Mouse (Mus musculus) midbrain, postnatal 0 days (tissue): ENCODE data around the gene A730061H03Rik. TPM values are rescaled to one million over a fixed set of nuclear protein-coding genes. Genes with fewer than 3 reads are reported as not detected.

ENCODE experiments used
- ATAC-seq: fragments of 200-750 bp; cut with Nextera tagmentation; 2 replicates; pipeline ENCODE4 v1.8.0; 2017; ENCODE audit warnings: moderate number of reproducible peaks, mild to moderate bottlenecking, moderate TSS enrichment, moderate library complexity; ENCODE audit not compliant: low FRiP score
- DNase-seq: peaks from one replicate; pipeline ENCODE4 v3.0.0-alpha.2; 2015; ENCODE audit warnings: low spot score
- H3K27ac ChIP-seq: fragments of 300-500 bp; sonication (generic); 2 replicates; pipeline ENCODE4 v1.5.1; 2014; ENCODE audit warnings: low read depth, mild to moderate bottlenecking, low read length, mixed read lengths
- H3K27me3 ChIP-seq: fragments of 300-500 bp; sonication (generic); 2 replicates; pipeline ENCODE4 v1.6.1; 2014; ENCODE audit warnings: low read length, control low read depth, mixed read lengths; ENCODE audit not compliant: insufficient read depth
- H3K36me3 ChIP-seq: fragments of 300-500 bp; sonication (generic); 2 replicates; pipeline ENCODE4 v1.6.1; 2014; ENCODE audit warnings: low read length, control low read depth, mixed read lengths; ENCODE audit not compliant: insufficient read depth
- H3K4me1 ChIP-seq: fragments of 300-500 bp; sonication (generic); 2 replicates; pipeline ENCODE4 v1.6.1; 2014; ENCODE audit warnings: mild to moderate bottlenecking, control low read depth, antibody characterized with exemption, low read length, mixed read lengths; ENCODE audit not compliant: insufficient read depth
- H3K4me2 ChIP-seq: fragments of 300-500 bp; sonication (generic); 2 replicates; pipeline ENCODE4 v1.6.1; 2014; ENCODE audit warnings: low read depth, mild to moderate bottlenecking, low read length, mixed read lengths; ENCODE audit not compliant: poor library complexity, severe bottlenecking
- H3K4me3 ChIP-seq: fragments of 300-500 bp; sonication (generic); 2 replicates; pipeline ENCODE4 v1.5.1; 2014; ENCODE audit warnings: low read depth, mild to moderate bottlenecking, low read length, moderate library complexity
- H3K9ac ChIP-seq: fragments of 300-500 bp; sonication (generic); replicated peaks from 2 replicates; pipeline ENCODE4 v1.6.1; 2014; ENCODE audit warnings: mild to moderate bottlenecking, low read length, moderate library complexity, mixed read lengths; ENCODE audit not compliant: poor library complexity, severe bottlenecking
- H3K9me3 ChIP-seq: fragments of 300-500 bp; sonication (generic); 2 replicates; pipeline ENCODE4 v1.6.1; 2016; ENCODE audit warnings: low read length, control low read depth
- CTCF ChIP-seq: IDR thresholded peaks from 2 replicates; pipeline ENCODE4 v1.5.1; 2016; ENCODE audit warnings: antibody characterized with exemption, mild to moderate bottlenecking
- WGBS: fragments of 180-500 bp; shearing (Covaris S2); extraction: QIAGEN DNeasy Blood & Tissue Kit; methylation state at CpG from one replicate; pipeline ENCODE4 v1.1.7; 2014; 5-methylcytosine and 5-hydroxymethylcytosine counted together
- polyA plus RNA-seq: library from polyadenylated mRNA; unstranded; fragments of >200 nt; fragmentation: Nextera tagmentation; extraction: Ambion mirVana; gene quantifications from 2 replicates; pipeline ENCODE4 v1.2.1, GENCODE M21; 2015
- total RNA-seq: library from RNA; depleted of rRNA; stranded (reverse); fragments of >200 nt; gene quantifications from 2 replicates; pipeline ENCODE4 v1.2.3, GENCODE M21; 2014

A730061H03Rik gene
- total and polyA plus RNA-seq, 2 experiments from 2014 or later = 0.69 to 5.4 TPM

DNA sequence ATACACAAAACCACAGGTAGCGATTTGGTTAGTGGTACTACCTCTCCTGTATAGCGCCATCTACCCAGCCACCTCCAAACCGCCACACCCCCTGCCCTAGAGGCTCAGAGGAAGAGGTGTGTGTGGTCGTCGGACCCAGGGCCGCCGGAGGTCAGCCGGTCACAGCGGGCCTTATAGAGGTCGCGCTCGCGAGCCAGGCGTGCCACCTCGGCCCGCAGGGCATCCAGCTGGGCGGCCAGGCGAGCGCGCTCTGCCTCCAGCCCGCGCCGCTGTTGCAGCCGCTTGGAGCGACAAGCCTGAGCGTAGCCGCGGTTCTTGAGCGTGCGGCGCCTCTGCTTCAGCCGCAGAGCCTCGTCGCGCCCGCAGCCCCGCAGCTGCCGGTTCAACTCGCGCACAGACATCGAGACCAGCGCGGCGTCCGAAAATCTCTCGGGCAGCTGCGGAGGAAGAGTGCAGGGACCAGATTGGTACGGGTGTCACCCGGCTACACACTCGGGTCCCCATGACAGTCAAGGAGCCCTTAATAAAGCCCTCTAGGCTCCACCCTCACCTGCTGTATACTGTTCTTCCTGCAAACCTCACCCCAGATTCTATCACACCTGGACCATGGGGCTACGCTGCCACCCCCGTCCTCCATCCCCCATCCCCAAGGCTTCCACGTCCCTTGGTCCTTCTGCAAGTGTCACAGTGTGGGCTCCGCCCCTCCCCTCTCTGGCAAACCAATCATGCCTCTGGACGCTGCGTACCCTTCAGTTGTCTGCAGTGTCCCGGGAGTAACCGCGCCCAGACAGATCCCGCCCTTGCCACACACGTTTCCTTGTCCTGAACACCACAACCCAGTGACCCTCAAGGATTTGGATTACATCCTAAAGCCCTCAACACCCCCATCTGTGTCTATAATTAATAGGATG, 39.5 kb downstream of the A730061H03Rik start:
- TF ChIP-seq CTCF = peak; percentile 57
- Histone ChIP-seq H3K4me3 (peak overlapping the region; percentile 53), H3K27ac (peak overlapping the region; percentile 79), H3K9ac (peak overlapping the region; percentile 69), H3K9me3 (no peaks in the 10 kb centered on the region), H3K27me3 (peaks cover 8% of the 10 kb centered on the region; the same call in 1 of the 2 replicates), H3K4me1 (peaks cover 5% of the 10 kb centered on the region), H3K4me2 (peak overlapping the region; percentile 92), H3K36me3 (no peaks in the 10 kb centered on the region)
- DNase-seq (peak; percentile 73), ATAC-seq (peak; percentile 79)
- WGBS = under 1% methylated on average over 61 of the region's 61 CpGs

- peaks cover 6% of the 10 kb centered on the region; the same call in 1 of the 2 replicates for H3K27me3 ChIP-seq
- no peak overlapping the region for H3K9ac ChIP-seq
- no peaks in the 10 kb centered on the region for H3K9me3 ChIP-seq
- no peak overlapping the region; the same call in 1 of the 2 replicates for H3K27ac ChIP-seq
- WGBS = 54% methylated on average over 4 of the region's 4 CpGs
- peaks cover 5% of the 10 kb centered on the region for H3K4me1 ChIP-seq
- peak; percentile 48 for DNase-seq
- TF ChIP-seq CTCF = peak; percentile 48
- ATAC-seq = no peak
- H3K36me3 ChIP-seq = no peaks in the 10 kb centered on the region
- H3K4me3 ChIP-seq = no peak overlapping the region
- peak overlapping the region; percentile 92 for H3K4me2 ChIP-seq
Observed at GRCm38 (mm10) chr14:55519604-55520003, 40.6 kb downstream of the A730061H03Rik start.

GRCm38 (mm10) chr14:55518897-55519296, 41.3 kb downstream of the A730061H03Rik start:
- Histone ChIP-seq H3K4me1 (peaks cover 5% of the 10 kb centered on the region), H3K27me3 (peaks cover 3% of the 10 kb centered on the region; the same call in 1 of the 2 replicates), H3K9ac (no peak overlapping the region), H3K27ac (no peak overlapping the region), H3K36me3 (no peaks in the 10 kb centered on the region), H3K4me2 (no peak overlapping the region), H3K9me3 (no peaks in the 10 kb centered on the region), H3K4me3 (no peak overlapping the region)
- ATAC-seq (peak; percentile 64), DNase-seq (peak; percentile 86)
- TF ChIP-seq CTCF = no peak
- 31% methylated on average over 2 of the region's 2 CpGs for WGBS

- Histone ChIP-seq H3K9ac (no peak overlapping the region), H3K27me3 (no peaks in the 10 kb centered on the region), H3K36me3 (no peaks in the 10 kb centered on the region), H3K4me1 (peaks cover 8% of the 10 kb centered on the region), H3K9me3 (no peaks in the 10 kb centered on the region), H3K4me2 (no peak overlapping the region), H3K4me3 (no peak overlapping the region), H3K27ac (no peak overlapping the region)
- WGBS = 86% methylated on average over 4 of the region's 4 CpGs
- ATAC-seq (no peak), DNase-seq (no peak)
- no peak for TF ChIP-seq CTCF
Observed at GRCm38 (mm10) chr14:55515846-55516245, 44.4 kb downstream of the A730061H03Rik start.

DNA sequence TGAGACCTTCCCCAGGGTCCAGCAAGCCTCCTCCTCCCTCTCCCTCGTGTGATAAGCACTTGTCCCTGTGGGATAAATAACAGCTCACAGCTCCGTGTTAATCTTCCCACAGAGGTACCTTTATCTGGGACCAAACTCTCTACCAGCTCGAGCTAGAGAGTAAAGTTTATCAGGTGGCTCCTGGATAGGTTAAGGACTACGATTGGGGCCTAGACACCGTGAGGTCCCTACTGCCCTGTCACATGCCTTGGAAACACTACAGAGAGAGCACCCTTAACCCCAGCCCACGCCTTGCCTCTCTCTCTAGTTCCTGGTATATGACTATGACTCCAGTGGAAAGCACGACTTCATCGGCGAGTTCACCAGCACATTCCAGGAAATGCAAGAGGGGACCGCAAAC, 46.3 kb downstream of the A730061H03Rik start:
- Histone ChIP-seq H3K27ac (no peak overlapping the region), H3K4me3 (no peak overlapping the region), H3K9ac (no peak overlapping the region), H3K4me1 (peaks cover 6% of the 10 kb centered on the region), H3K4me2 (no peak overlapping the region), H3K36me3 (no peaks in the 10 kb centered on the region), H3K9me3 (no peaks in the 10 kb centered on the region), H3K27me3 (no peaks in the 10 kb centered on the region)
- DNase-seq (no peak), ATAC-seq (no peak)
- TF ChIP-seq CTCF = no peak
- WGBS = 72% methylated on average over 10 of the region's 10 CpGs

DNA sequence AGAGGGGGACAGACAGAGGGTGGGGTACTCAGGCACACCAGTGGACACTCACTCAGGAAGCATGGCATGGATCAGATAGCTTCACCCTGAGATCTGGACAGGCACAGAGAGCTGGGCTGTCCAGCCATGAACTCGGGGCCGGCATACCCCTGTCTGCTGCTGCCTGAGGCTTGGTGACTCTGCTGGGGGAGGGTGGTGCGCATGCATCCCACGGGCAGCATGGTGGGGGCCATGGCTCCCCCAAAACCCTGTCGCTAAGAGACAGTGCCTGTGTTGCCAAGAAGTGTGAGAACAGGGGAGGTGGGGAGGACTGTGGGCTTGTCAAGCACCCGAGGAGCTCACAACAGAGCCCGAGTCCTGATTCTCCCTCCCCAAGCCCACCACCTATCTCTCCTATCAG, 49.2 kb downstream of the A730061H03Rik start:
- Histone ChIP-seq H3K27ac (no peak overlapping the region), H3K4me1 (0 out of 2 replicates have a peak, but pooled peaks cover 4% of the 10 kb centered on the region), H3K4me2 (peak overlapping the region; percentile 29), H3K27me3 (no peaks in the 10 kb centered on the region), H3K9me3 (no peaks in the 10 kb centered on the region), H3K4me3 (no peak overlapping the region), H3K9ac (0 out of 2 replicates have a peak overlapping the region, but pooled peaks have one; percentile 1), H3K36me3 (peaks cover 3% of the 10 kb centered on the region; the same call in 1 of the 2 replicates)
- ATAC-seq (peak; percentile 42), DNase-seq (peak; percentile 46)
- TF ChIP-seq CTCF = no peak
- 44% methylated on average over 7 of the region's 7 CpGs for WGBS
